Mouse (Mus musculus) forebrain, embryonic 13.5 days (tissue): Measurements from ENCODE around the gene Picalm. TPM values are rescaled to one million over a fixed set of nuclear protein-coding genes. Genes with fewer than 3 reads are reported as not detected.
"Not testable (repeated sequence)": the region's sequence is repeated elsewhere in the genome, so short reads cannot be mapped to it uniquely, and the experiment has no call there.

ENCODE experiments used
- ATAC-seq: fragments of 200-750 bp; cut with Nextera tagmentation; 2 replicates; pipeline ENCODE4 v1.8.0; 2017
- H3K27ac ChIP-seq: fragments of 300-500 bp; sonication (generic); 2 replicates; pipeline ENCODE4 v1.5.1; 2015; ENCODE audit warnings: inconsistent platforms, mild to moderate bottlenecking, moderate library complexity
- H3K27me3 ChIP-seq: fragments of 300-500 bp; sonication (generic); 2 replicates; pipeline ENCODE4 v1.6.1; 2015; ENCODE audit warnings: mild to moderate bottlenecking, inconsistent platforms
- H3K36me3 ChIP-seq: fragments of 300-500 bp; sonication (generic); 2 replicates; pipeline ENCODE4 v1.6.1; 2015; ENCODE audit warnings: mild to moderate bottlenecking, inconsistent platforms; ENCODE audit not compliant: poor library complexity, severe bottlenecking
- H3K4me1 ChIP-seq: fragments of 300-500 bp; sonication (generic); 2 replicates; pipeline ENCODE4 v1.6.1; 2015; ENCODE audit warnings: inconsistent platforms
- H3K4me2 ChIP-seq: fragments of 300-500 bp; sonication (generic); 2 replicates; pipeline ENCODE4 v1.6.1; 2015; ENCODE audit warnings: inconsistent platforms, mild to moderate bottlenecking, moderate library complexity
- H3K4me3 ChIP-seq: fragments of 300-500 bp; sonication (generic); 2 replicates; pipeline ENCODE4 v1.5.1; 2015; ENCODE audit warnings: mild to moderate bottlenecking, inconsistent platforms
- H3K9ac ChIP-seq: fragments of 300-500 bp; sonication (generic); 2 replicates; pipeline ENCODE4 v1.6.1; 2015; ENCODE audit warnings: mild to moderate bottlenecking, inconsistent platforms
- H3K9me3 ChIP-seq: fragments of 300-500 bp; sonication (generic); replicated peaks from 2 replicates; pipeline ENCODE4 v1.6.1; 2016; ENCODE audit warnings: inconsistent platforms
- WGBS: fragments of 180-500 bp; shearing (Covaris S2); methylation state at CpG from one replicate; pipeline ENCODE4 v1.1.7; 2015; 5-methylcytosine and 5-hydroxymethylcytosine counted together
- polyA plus RNA-seq: library from polyadenylated mRNA; unstranded; fragments of >200 nt; fragmentation: Nextera tagmentation; extraction: Ambion mirVana; gene quantifications from 2 replicates; pipeline ENCODE4 v1.2.1, GENCODE M21; 2015

Picalm gene
- polyA plus RNA-seq, 1 experiment from 2014 or later, result 40.9 TPM

- 88% methylated on average over 1 of the region's 1 CpGs for WGBS
- Histone ChIP-seq H3K27ac (no peak overlapping the region), H3K9me3 (0 out of 2 replicates have a peak, but pooled peaks cover 4% of the 10 kb centered on the region), H3K4me3 (no peak overlapping the region), H3K36me3 (peaks cover 36% of the 10 kb centered on the region), H3K9ac (no peak overlapping the region), H3K4me2 (no peak overlapping the region), H3K4me1 (no peaks in the 10 kb centered on the region), H3K27me3 (no peaks in the 10 kb centered on the region)
- no peak for ATAC-seq
Measured at GRCm38 (mm10) chr7:90165970-90166369, 36.0 kb downstream of the Picalm start.

GRCm38 (mm10) chr7:90167777-90168176, 37.8 kb downstream of the Picalm start:
- ATAC-seq, H3K9ac ChIP-seq, H3K4me1 ChIP-seq, H3K4me2 ChIP-seq, H3K4me3 ChIP-seq, H3K9me3 ChIP-seq, H3K27me3 ChIP-seq, H3K27ac ChIP-seq: not testable (repeated sequence)
- WGBS, result 86% methylated on average over 10 of the region's 10 CpGs
- peaks cover 29% of the 10 kb centered on the region for H3K36me3 ChIP-seq

- ATAC-seq, result no peak
- no peak overlapping the region for H3K9ac ChIP-seq
- 97% methylated on average over 1 of the region's 1 CpGs for WGBS
- H3K27ac ChIP-seq, result no peak overlapping the region
- no peaks in the 10 kb centered on the region for H3K27me3 ChIP-seq
- H3K4me3 ChIP-seq, result no peak overlapping the region
- H3K4me1 ChIP-seq, result peaks cover 6% of the 10 kb centered on the region; the same call in 1 of the 2 replicates
- H3K4me2 ChIP-seq, result no peak overlapping the region
- H3K36me3 ChIP-seq, result peaks cover 42% of the 10 kb centered on the region
- H3K9me3 ChIP-seq, result no peaks in the 10 kb centered on the region
Measured at GRCm38 (mm10) chr7:90173778-90174177, 43.8 kb downstream of the Picalm start.

GRCm38 (mm10) chr7:90175576-90175975, 45.6 kb downstream of the Picalm start:
- H3K4me1 ChIP-seq, result peaks cover 6% of the 10 kb centered on the region; the same call in 1 of the 2 replicates
- WGBS, result 44% methylated on average over 2 of the region's 2 CpGs
- no peaks in the 10 kb centered on the region for H3K27me3 ChIP-seq
- H3K4me2 ChIP-seq, result no peak overlapping the region
- no peaks in the 10 kb centered on the region for H3K9me3 ChIP-seq
- H3K27ac ChIP-seq, result no peak overlapping the region
- H3K9ac ChIP-seq, result no peak overlapping the region
- ATAC-seq, result peak; percentile 57
- H3K4me3 ChIP-seq, result no peak overlapping the region
- H3K36me3 ChIP-seq, result peaks cover 53% of the 10 kb centered on the region

GRCm38 (mm10) chr7:90180635-90181034, 50.6 kb downstream of the Picalm start:
- Histone ChIP-seq H3K4me1 (0 out of 2 replicates have a peak, but pooled peaks cover 2% of the 10 kb centered on the region), H3K4me3 (no peak overlapping the region), H3K36me3 (peaks cover 43% of the 10 kb centered on the region), H3K4me2 (no peak overlapping the region), H3K27ac (no peak overlapping the region), H3K27me3 (no peaks in the 10 kb centered on the region), H3K9ac (no peak overlapping the region), H3K9me3 (no peaks in the 10 kb centered on the region)
- ATAC-seq, result no peak
- WGBS, result 93% methylated on average over 1 of the region's 1 CpGs

GRCm38 (mm10) chr7:90200251-90200650, 70.2 kb downstream of the Picalm start:
- Histone ChIP-seq H3K4me3 (no peak overlapping the region), H3K4me1 (no peaks in the 10 kb centered on the region), H3K9me3 (no peaks in the 10 kb centered on the region), H3K9ac (no peak overlapping the region), H3K27me3 (no peaks in the 10 kb centered on the region), H3K4me2 (no peak overlapping the region), H3K27ac (no peak overlapping the region), H3K36me3 (peaks cover 36% of the 10 kb centered on the region)
- no peak for ATAC-seq
- 91% methylated on average over 5 of the region's 5 CpGs for WGBS

GRCm38 (mm10) chr7:90201877-90202465, 72.0 kb downstream of the Picalm start:
- no peak overlapping the region for H3K9ac ChIP-seq
- peaks cover 31% of the 10 kb centered on the region for H3K36me3 ChIP-seq
- H3K4me1 ChIP-seq, result no peaks in the 10 kb centered on the region
- no peak overlapping the region for H3K27ac ChIP-seq
- no peak for ATAC-seq
- no peak overlapping the region for H3K4me3 ChIP-seq
- no peaks in the 10 kb centered on the region for H3K9me3 ChIP-seq
- no peaks in the 10 kb centered on the region for H3K27me3 ChIP-seq
- no peak overlapping the region for H3K4me2 ChIP-seq
- 87% methylated on average over 2 of the region's 2 CpGs for WGBS

- H3K27me3 ChIP-seq, result no peaks in the 10 kb centered on the region
- ATAC-seq, result no peak
- H3K4me1 ChIP-seq, result no peaks in the 10 kb centered on the region
- H3K4me2 ChIP-seq, result no peak overlapping the region
- H3K9ac ChIP-seq, result no peak overlapping the region
- no peaks in the 10 kb centered on the region for H3K9me3 ChIP-seq
- WGBS, result 97% methylated on average over 2 of the region's 2 CpGs
- H3K27ac ChIP-seq, result no peak overlapping the region
- H3K4me3 ChIP-seq, result no peak overlapping the region
- H3K36me3 ChIP-seq, result peaks cover 38% of the 10 kb centered on the region
Measured at GRCm38 (mm10) chr7:90203914-90204313, 73.9 kb downstream of the Picalm start.

GRCm38 (mm10) chr7:90210116-90210515, 80.1 kb downstream of the Picalm start:
- ATAC-seq, result no peak
- WGBS, result 96% methylated on average over 2 of the region's 2 CpGs
- Histone ChIP-seq H3K27me3 (no peaks in the 10 kb centered on the region), H3K9me3 (no peaks in the 10 kb centered on the region), H3K9ac (no peak overlapping the region), H3K36me3 (peaks cover 31% of the 10 kb centered on the region), H3K4me3 (no peak overlapping the region), H3K4me2 (no peak overlapping the region), H3K4me1 (no peaks in the 10 kb centered on the region), H3K27ac (no peak overlapping the region)

GRCm38 (mm10) chr7:90210947-90211346, 80.9 kb downstream of the Picalm start:
- Histone ChIP-seq H3K27me3 (no peaks in the 10 kb centered on the region), H3K9ac (no peak overlapping the region), H3K4me1 (no peaks in the 10 kb centered on the region), H3K4me3 (no peak overlapping the region), H3K27ac (no peak overlapping the region), H3K9me3 (no peaks in the 10 kb centered on the region), H3K36me3 (peaks cover 30% of the 10 kb centered on the region), H3K4me2 (no peak overlapping the region)
- ATAC-seq, result no peak

- H3K4me1 ChIP-seq, result 0 out of 2 replicates have a peak, but pooled peaks cover 5% of the 10 kb centered on the region
- no peak overlapping the region for H3K27ac ChIP-seq
- H3K9ac ChIP-seq, result no peak overlapping the region
- ATAC-seq, result peak; percentile 62
- WGBS, result 28% methylated on average over 8 of the region's 8 CpGs
- H3K4me2 ChIP-seq, result no peak overlapping the region
- H3K27me3 ChIP-seq, result no peaks in the 10 kb centered on the region
- no peak overlapping the region for H3K4me3 ChIP-seq
- H3K9me3 ChIP-seq, result no peaks in the 10 kb centered on the region
- H3K36me3 ChIP-seq, result no peaks in the 10 kb centered on the region
Measured at GRCm38 (mm10) chr7:90216511-90216910, 86.5 kb downstream of the Picalm start.

- no peaks in the 10 kb centered on the region for H3K27me3 ChIP-seq
- no peak overlapping the region for H3K27ac ChIP-seq
- H3K4me2 ChIP-seq, result no peak overlapping the region
- no peaks in the 10 kb centered on the region for H3K36me3 ChIP-seq
- H3K4me3 ChIP-seq, result no peak overlapping the region
- no peaks in the 10 kb centered on the region for H3K9me3 ChIP-seq
- no peak for ATAC-seq
- 0 out of 2 replicates have a peak, but pooled peaks cover 5% of the 10 kb centered on the region for H3K4me1 ChIP-seq
- H3K9ac ChIP-seq, result no peak overlapping the region
- WGBS, result 94% methylated on average over 5 of the region's 5 CpGs
Measured at GRCm38 (mm10) chr7:90218122-90218521, 88.1 kb downstream of the Picalm start.

- Histone ChIP-seq H3K36me3 (no peaks in the 10 kb centered on the region), H3K4me2 (no peak overlapping the region), H3K27ac (no peak overlapping the region), H3K4me3 (no peak overlapping the region), H3K9ac (no peak overlapping the region), H3K27me3 (no peaks in the 10 kb centered on the region), H3K4me1 (0 out of 2 replicates have a peak, but pooled peaks cover 3% of the 10 kb centered on the region), H3K9me3 (no peaks in the 10 kb centered on the region)
- ATAC-seq, result no peak
- WGBS, result 82% methylated on average over 2 of the region's 2 CpGs
Measured at GRCm38 (mm10) chr7:90221487-90221886, 91.5 kb downstream of the Picalm start.
